Mouse (Mus musculus) liver, embryonic 16.5 days (tissue): ENCODE measurements at regions not wholly inside any gene's neighbourhood (a gene's known extent, or its start where the extent isn't known, plus 50 kb on each side); places are given as distances from the start of the nearest gene placed in this dataset.
A peak's percentile ranks its signal among the peaks of the same experiment; 100 is the strongest.

Experiments used
- ATAC-seq: fragments of 200-750 bp; cut with Nextera tagmentation; 2 replicates; pipeline ENCODE4 v1.8.0; 2017; ENCODE audit warnings: low read depth, mild to moderate bottlenecking, moderate number of reproducible peaks, moderate library complexity
- H3K27ac ChIP-seq: fragments of 300-500 bp; sonication (generic); 2 replicates; pipeline ENCODE4 v1.5.1; 2014; ENCODE audit warnings: mild to moderate bottlenecking, low read length
- H3K27me3 ChIP-seq: fragments of 300-500 bp; sonication (generic); 2 replicates; pipeline ENCODE4 v1.6.1; 2014; ENCODE audit warnings: low read depth, low read length, mixed read lengths; ENCODE audit not compliant: control insufficient read depth, insufficient read depth
- H3K36me3 ChIP-seq: fragments of 300-500 bp; sonication (generic); 2 replicates; pipeline ENCODE4 v1.6.1; 2014; ENCODE audit warnings: mild to moderate bottlenecking; ENCODE audit not compliant: control insufficient read depth, insufficient read depth
- H3K4me1 ChIP-seq: fragments of 300-500 bp; sonication (generic); 2 replicates; pipeline ENCODE4 v1.6.1; 2014; ENCODE audit warnings: low read depth, low read length, mixed read lengths; ENCODE audit not compliant: control insufficient read depth
- H3K4me2 ChIP-seq: fragments of 300-500 bp; sonication (generic); 2 replicates; pipeline ENCODE4 v1.6.1; 2014; ENCODE audit warnings: low read depth, low read length, mixed read lengths
- H3K4me3 ChIP-seq: fragments of 300-500 bp; sonication (generic); 2 replicates; pipeline ENCODE4 v1.5.1; 2014; ENCODE audit warnings: low read depth, mild to moderate bottlenecking, low read length
- H3K9ac ChIP-seq: fragments of 300-500 bp; sonication (generic); 2 replicates; pipeline ENCODE4 v1.6.1; 2014; ENCODE audit warnings: low read depth, low read length
- H3K9me3 ChIP-seq: fragments of 300-500 bp; sonication (generic); replicated peaks from 2 replicates; pipeline ENCODE4 v1.6.1; 2016; ENCODE audit warnings: low read length; ENCODE audit not compliant: control insufficient read depth
- WGBS: fragments of 180-500 bp; shearing (Covaris S2); extraction: QIAGEN DNeasy Blood & Tissue Kit; methylation state at CpG from one replicate; pipeline ENCODE4 v1.1.7; 2014; ENCODE audit not compliant: insufficient replicate concordance; 5-methylcytosine and 5-hydroxymethylcytosine counted together

DNA sequence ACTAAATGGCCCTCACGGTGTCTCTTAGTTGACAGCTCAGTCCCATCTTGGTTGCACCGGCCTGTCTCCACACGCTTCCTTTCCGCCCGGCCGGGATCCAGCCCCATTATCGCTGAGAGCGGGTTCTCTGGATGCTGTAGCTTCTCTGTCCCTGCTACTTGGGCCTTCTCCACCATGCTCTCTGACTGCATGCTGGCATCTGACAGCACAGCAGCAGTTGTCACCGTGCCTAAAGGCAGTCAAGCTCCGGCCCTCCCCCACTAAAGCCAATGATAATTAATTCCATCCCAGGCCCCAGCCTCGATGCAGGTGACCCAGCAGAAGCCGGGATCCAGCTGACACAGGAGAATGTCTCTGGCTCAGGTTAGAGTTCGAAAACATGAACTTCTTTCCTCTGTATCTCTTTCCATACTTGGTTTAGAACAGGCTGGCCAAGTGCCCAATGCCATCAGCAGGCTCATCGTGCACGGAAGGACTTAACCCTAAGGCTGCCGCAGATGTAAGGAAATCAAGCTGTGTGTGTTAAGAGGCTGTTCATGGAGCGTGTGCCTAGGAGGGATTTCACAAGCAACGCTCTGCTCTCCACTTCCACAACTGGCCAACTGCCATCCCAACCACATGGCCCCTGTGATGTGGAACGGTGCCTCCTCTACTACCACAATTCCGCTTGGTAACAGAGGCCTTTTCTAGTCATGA lies 76.5 kb upstream of the Gpc1 start:
- Histone ChIP-seq H3K27ac (no peak overlapping the region), H3K27me3 (no peaks in the 10 kb centered on the region)

DNA sequence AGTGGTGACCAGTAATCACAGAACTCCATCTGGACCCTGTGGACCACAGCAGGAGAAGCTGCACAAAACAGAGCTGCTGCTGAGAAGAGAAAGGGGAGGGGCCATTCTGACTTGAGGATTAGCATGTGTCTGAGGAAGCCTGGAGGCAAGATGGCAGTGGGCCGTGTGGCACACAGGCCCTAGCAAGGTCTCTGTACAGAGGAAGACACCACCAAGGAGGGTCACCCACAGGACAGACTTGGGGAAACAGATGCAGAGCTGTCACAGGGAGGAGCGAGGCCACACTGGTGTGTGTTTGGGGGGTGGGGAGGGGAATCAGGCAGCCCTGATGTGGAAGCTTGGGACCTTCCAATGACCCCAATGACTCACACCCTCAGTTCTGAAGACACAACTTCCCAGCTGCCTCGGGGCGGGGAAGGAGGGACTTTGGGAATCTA lies 79.7 kb upstream of the Gpc1 start:
- H3K4me2 ChIP-seq = no peak overlapping the region
- no peak overlapping the region for H3K27ac ChIP-seq
- H3K9ac ChIP-seq = no peak overlapping the region
- no peaks in the 10 kb centered on the region for H3K4me1 ChIP-seq
- H3K4me3 ChIP-seq = no peak overlapping the region
- H3K27me3 ChIP-seq = no peaks in the 10 kb centered on the region
- WGBS = 34% methylated on average over 4 of the region's 4 CpGs
- ATAC-seq = no peak
- no peaks in the 10 kb centered on the region for H3K36me3 ChIP-seq
- H3K9me3 ChIP-seq = no peaks in the 10 kb centered on the region

More for the DNA sequence above, 76.5 kb upstream of the Gpc1 start:
- H3K4me2 ChIP-seq = no peak overlapping the region
- no peak for ATAC-seq
- H3K36me3 ChIP-seq = no peaks in the 10 kb centered on the region
- WGBS = 66% methylated on average over 20 of the region's 20 CpGs
- no peaks in the 10 kb centered on the region for H3K4me1 ChIP-seq
- H3K9me3 ChIP-seq = no peaks in the 10 kb centered on the region
- no peak overlapping the region for H3K4me3 ChIP-seq
- no peak overlapping the region for H3K9ac ChIP-seq

DNA sequence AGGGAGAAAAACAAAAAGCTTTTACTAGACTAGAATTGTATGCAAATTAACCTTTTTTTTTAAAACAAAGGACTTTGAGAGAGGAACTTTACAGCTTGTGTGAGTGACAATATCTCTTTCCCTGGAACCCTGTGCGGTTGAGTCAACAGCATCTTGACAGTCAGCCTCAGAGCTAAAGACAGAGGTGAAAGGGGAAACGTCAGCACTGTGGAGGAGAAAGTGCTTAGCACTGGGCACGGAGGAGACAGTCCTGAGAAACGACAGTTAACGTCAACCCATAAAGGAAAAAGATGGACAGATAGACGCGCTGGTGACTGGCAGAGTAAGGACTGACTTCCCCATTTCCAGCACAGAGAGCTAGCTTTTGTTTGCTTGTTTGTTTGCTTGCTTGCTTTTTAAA lies 82.0 kb upstream of the Gpc1 start:
- H3K9me3 ChIP-seq = no peaks in the 10 kb centered on the region
- 19% methylated on average over 7 of the region's 7 CpGs for WGBS
- no peaks in the 10 kb centered on the region for H3K27me3 ChIP-seq

DNA sequence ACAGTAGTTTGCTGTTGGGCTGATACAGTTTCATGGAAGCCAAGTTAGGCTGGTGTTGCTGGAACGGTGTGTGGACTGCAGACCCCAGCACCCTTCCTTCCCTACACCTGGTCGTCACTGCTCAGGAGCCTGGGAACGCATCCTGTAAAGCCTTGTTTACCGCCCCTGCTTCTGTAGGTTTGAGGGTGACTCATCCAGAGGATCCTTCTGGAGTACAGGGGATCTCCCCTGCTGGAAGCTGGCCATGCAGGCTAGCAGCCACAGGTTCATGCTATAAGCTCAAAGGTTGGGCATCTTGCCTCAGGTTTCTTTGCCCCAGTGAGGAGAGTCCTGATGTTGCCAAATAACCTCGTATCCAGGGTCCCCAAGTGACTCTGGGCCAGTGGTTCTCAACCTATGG lies 86.2 kb upstream of the Gpc1 start:
- 69% methylated on average over 5 of the region's 5 CpGs for WGBS
- ATAC-seq = no peak
- H3K27me3 ChIP-seq = no peaks in the 10 kb centered on the region
- no peaks in the 10 kb centered on the region for H3K4me1 ChIP-seq
- H3K4me2 ChIP-seq = no peak overlapping the region
- no peak overlapping the region for H3K9ac ChIP-seq
- no peak overlapping the region for H3K4me3 ChIP-seq
- no peaks in the 10 kb centered on the region for H3K9me3 ChIP-seq
- no peak overlapping the region for H3K27ac ChIP-seq
- H3K36me3 ChIP-seq = no peaks in the 10 kb centered on the region

More for the DNA sequence above, 82.0 kb upstream of the Gpc1 start:
- Histone ChIP-seq H3K27ac (no peak overlapping the region), H3K4me3 (no peak overlapping the region), H3K36me3 (no peaks in the 10 kb centered on the region), H3K4me2 (no peak overlapping the region), H3K9ac (no peak overlapping the region), H3K4me1 (no peaks in the 10 kb centered on the region)
- ATAC-seq = no peak

DNA sequence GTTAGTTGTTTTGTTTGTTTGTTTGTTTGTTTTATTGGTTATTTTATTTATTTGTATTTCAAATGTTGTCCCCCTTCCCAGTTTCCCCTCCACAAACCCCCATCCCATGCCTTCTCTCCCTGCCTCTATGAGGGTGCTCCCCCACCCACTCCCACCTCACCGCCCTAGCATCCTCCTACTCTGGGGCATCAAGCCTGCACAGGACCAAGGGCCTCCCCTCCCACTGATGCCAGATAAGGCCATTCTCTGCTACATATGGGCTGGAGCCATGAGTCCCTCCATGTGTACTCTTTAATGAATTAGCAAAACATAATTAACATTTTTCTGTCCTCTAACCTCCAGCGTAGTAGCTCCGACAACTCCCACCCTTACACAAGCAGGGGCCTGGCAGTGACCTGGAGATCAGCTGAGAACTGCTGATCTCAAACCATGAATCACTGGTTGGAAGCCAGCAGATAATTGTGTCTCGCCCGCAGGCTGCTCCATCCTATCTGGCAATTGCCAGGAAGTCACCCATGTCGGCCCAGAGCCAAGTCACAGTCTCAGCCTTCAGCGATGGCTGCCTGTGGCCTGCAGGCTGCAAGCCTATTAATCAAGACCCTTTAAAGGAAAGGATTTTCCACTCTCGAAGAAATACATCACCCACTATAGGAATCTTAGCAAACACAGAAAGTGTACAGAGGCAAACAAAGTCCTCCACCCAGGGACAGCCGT lies 86.8 kb upstream of the Gpc1 start:
- no peaks in the 10 kb centered on the region for H3K4me1 ChIP-seq
- no peak overlapping the region for H3K4me2 ChIP-seq
- H3K9me3 ChIP-seq = no peaks in the 10 kb centered on the region
- no peaks in the 10 kb centered on the region for H3K36me3 ChIP-seq
- no peaks in the 10 kb centered on the region for H3K27me3 ChIP-seq
- H3K9ac ChIP-seq = no peak overlapping the region
- 53% methylated on average over 9 of the region's 9 CpGs for WGBS
- no peak overlapping the region for H3K4me3 ChIP-seq
- no peak overlapping the region for H3K27ac ChIP-seq
- no peak for ATAC-seq

DNA sequence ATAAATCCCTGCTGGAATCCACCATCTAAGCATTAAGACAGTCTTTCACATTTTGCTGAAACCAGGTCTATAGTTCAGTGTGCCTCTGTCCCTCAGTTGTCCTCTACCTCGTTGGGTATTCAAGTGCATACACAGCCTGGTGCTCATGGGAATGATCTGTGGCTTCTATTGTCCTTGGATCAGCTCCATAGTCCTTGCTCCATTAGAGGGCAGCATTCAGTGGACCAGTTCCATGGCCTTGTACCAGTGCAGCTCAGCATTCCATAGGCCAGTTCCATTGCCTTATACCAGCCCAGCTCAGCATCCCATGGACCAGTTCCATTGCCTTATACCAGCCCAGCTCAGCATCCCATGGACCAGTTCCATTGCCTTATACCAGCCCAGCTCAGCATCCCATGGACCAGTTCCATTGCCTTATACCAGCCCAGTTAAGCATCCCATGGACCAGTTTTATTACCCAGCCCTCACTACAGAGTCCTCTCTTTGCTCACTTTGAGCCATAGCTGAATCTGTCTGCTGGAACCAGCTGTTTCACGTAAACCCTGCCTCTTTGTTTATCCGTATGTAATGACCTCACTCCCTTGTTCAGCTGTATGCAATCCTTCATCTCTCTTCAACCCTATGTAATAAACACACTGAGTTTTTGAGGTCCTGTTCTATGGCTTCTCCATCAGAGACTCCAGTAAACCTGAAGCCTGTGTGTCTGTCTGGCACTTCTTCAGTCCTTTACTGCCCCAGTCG lies 88.4 kb upstream of the Gpc1 start:
- 50% methylated on average over 4 of the region's 4 CpGs for WGBS
- no peak overlapping the region for H3K4me3 ChIP-seq
- H3K9ac ChIP-seq = no peak overlapping the region
- no peaks in the 10 kb centered on the region for H3K4me1 ChIP-seq
- no peaks in the 10 kb centered on the region for H3K36me3 ChIP-seq
- H3K27me3 ChIP-seq = no peaks in the 10 kb centered on the region
- no peak overlapping the region for H3K27ac ChIP-seq
- no peaks in the 10 kb centered on the region for H3K9me3 ChIP-seq
- no peak for ATAC-seq
- no peak overlapping the region for H3K4me2 ChIP-seq

DNA sequence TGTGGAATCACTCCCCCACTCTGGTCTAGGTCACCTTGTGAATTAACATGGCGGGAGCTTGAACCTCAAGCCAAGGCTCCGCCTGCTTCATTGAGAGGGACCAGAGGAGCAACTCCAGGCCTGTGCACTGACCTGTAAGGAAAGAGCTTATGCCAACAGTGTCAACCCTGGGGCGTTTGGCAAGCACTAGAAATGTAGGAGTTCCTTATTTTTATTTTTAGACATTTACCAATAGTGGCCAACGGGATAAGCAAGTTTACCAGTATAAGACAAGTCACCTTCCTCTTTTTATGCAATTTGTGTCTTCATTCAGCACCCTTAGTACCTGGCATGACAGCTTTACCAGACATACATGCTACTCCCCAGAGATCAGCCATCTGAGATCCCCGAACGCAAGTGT lies 89.1 kb upstream of the Gpc1 start:
- H3K27me3 ChIP-seq = no peaks in the 10 kb centered on the region
- H3K4me3 ChIP-seq = no peak overlapping the region
- ATAC-seq = peak; percentile 16; the same call in 1 of the 2 replicates
- H3K36me3 ChIP-seq = no peaks in the 10 kb centered on the region
- 40% methylated on average over 6 of the region's 6 CpGs for WGBS
- H3K27ac ChIP-seq = no peak overlapping the region
- H3K4me1 ChIP-seq = no peaks in the 10 kb centered on the region
- no peak overlapping the region for H3K9ac ChIP-seq
- no peaks in the 10 kb centered on the region for H3K9me3 ChIP-seq
- H3K4me2 ChIP-seq = no peak overlapping the region

DNA sequence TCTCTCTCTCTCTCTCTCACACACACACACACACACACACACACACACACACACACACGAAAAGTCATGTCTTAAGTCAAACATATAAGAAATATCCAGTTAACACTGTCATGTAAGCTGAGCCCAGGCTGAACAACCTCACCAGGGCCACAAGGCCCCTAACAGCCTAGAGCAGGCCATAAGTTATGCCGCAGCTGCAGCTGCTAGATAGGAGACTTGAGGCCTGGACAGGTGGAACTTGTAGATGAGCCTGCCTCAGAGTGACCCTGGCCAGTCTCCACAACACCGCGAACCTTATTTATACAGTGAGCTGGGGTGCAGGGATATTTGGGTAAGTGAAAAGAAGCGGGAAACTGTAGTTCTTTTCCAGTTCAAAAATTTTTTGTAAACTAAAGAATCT lies 90.4 kb upstream of the Gpc1 start:
- WGBS = 67% methylated on average over 5 of the region's 5 CpGs
- Histone ChIP-seq H3K36me3 (no peaks in the 10 kb centered on the region), H3K4me3 (no peak overlapping the region), H3K9me3 (no peaks in the 10 kb centered on the region), H3K27me3 (no peaks in the 10 kb centered on the region), H3K9ac (no peak overlapping the region), H3K4me2 (no peak overlapping the region), H3K27ac (no peak overlapping the region), H3K4me1 (no peaks in the 10 kb centered on the region)
- no peak for ATAC-seq
